Mouse (Mus musculus): Measurements from ENCODE around the gene Ilkap. TPM values are rescaled to one million over a fixed set of nuclear protein-coding genes. Genes with fewer than 3 reads are reported as not detected.

The Ilkap gene
- polyA plus RNA-seq, 1 experiment from 2014 or later: 190 TPM

DNA sequence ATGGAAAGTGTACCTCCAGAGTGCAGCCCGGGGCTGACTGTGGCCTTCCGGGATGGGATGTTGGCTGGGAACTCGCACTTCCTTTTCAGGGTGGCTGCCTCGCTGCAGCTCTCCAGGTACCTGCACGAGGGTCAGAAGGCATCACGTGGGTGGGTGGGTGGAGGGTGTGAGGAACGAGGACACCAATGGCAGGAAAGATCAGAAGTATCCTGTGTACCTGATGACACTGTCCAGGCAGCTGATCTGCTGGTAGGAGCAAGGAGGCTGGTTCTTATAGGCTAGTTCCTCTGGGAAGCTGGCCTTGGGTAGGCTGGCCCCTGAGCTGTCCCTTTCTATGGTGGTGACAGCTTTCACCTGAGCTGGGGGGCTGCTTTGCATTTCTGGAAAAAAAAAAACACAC is 32.1 kb upstream of the Ilkap start:
- Histone ChIP-seq H3K27ac (no peak overlapping the region), H3K4me3 (no peak overlapping the region), H3K36me3 (no peaks in the 10 kb centered on the region), H3K4me1 (no peaks in the 10 kb centered on the region; the same call in 1 of the 2 replicates), H3K27me3 (ENCODE audit: low read depth, poor library complexity, severe bottlenecking) (no peaks in the 10 kb centered on the region), H3K9me3 (replicated peaks) (no peaks in the 10 kb centered on the region)
- no peak for DNase-seq (ENCODE audit: low spot score)
- 81% methylated on average over 7 of the region's 7 CpGs for WGBS

DNA sequence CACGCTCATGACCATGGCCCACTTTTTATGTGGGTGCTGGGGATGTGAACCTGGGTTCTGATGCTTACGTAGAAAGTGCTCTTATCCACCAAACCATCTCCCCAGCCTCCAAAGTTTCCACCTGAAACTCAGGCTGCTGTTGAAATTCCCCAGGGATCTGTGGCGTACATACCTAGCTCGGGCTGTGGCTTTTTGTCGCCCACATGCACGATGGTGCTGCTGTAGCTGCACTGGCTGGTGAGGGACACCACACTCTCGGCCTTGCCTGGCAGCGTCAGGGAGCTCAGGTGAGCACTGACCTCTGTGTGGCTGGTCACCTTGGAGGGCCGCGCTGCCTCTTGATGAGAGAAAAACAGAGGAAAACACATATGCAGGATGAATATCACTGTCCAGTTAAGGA is 30.6 kb upstream of the Ilkap start:
- no peaks in the 10 kb centered on the region for H3K27me3 ChIP-seq (ENCODE audit: low read depth, poor library complexity, severe bottlenecking)
- no peaks in the 10 kb centered on the region for H3K9me3 ChIP-seq (replicated peaks)
- no peak overlapping the region for H3K27ac ChIP-seq
- H3K36me3 ChIP-seq: no peaks in the 10 kb centered on the region
- no peak overlapping the region for H3K4me3 ChIP-seq
- no peak for DNase-seq (ENCODE audit: low spot score)
- H3K4me1 ChIP-seq: no peaks in the 10 kb centered on the region
- 93% methylated on average over 10 of the region's 10 CpGs for WGBS

DNA sequence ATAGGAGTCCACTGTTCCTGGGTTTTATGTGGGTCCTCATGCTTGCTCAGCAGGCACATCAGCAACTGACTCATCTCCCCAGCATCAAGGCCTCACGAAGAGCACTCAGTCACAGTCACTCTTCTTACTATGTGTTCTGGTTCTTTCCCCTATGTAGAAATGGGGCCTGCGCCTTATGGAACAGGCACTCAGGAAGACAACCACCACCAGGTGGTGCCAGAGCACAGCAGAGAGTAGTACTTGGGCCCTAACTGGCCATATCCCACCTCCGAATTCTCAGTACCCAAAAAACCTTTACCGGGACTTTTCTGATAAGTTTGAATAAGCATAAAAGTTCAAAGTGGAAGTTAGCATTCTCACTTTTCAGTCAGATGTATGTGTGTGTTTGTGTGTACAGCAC is 30.0 kb upstream of the Ilkap start:
- DNase-seq (ENCODE audit: low spot score): peak; percentile 83
- Histone ChIP-seq H3K4me1 (no peaks in the 10 kb centered on the region; the same call in 1 of the 2 replicates), H3K9me3 (replicated peaks) (no peaks in the 10 kb centered on the region), H3K4me3 (no peak overlapping the region), H3K27me3 (ENCODE audit: low read depth, poor library complexity, severe bottlenecking) (no peaks in the 10 kb centered on the region), H3K36me3 (no peaks in the 10 kb centered on the region), H3K27ac (no peak overlapping the region)
- 43% methylated on average over 4 of the region's 4 CpGs for WGBS

DNA sequence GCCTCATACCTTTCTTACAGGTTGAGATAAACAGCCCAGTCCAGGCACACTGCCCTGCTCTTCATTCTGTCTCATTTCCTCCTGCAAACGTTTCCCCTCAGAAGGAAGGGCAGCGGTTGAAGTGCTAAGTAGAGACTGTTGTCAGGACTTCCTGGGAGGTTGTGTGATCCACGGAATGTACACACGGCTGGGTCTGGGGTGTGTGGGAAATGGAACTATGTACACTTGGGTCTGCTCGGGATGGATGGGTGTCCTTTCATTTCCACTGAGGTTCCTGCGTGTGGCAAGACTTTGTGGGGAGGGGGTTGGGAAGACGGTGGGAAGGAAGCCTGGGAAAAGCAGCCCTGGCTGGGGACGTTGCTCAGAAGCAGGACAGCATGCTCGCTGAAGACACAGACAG is 27.8 kb upstream of the Ilkap start:
- no peaks in the 10 kb centered on the region for H3K9me3 ChIP-seq (replicated peaks)
- no peaks in the 10 kb centered on the region for H3K27me3 ChIP-seq (ENCODE audit: low read depth, poor library complexity, severe bottlenecking)
- DNase-seq (ENCODE audit: low spot score): no peak
- H3K27ac ChIP-seq: no peak overlapping the region
- no peaks in the 10 kb centered on the region for H3K36me3 ChIP-seq
- no peaks in the 10 kb centered on the region; the same call in 1 of the 2 replicates for H3K4me1 ChIP-seq
- WGBS: 84% methylated on average over 9 of the region's 9 CpGs
- no peak overlapping the region for H3K4me3 ChIP-seq

DNA sequence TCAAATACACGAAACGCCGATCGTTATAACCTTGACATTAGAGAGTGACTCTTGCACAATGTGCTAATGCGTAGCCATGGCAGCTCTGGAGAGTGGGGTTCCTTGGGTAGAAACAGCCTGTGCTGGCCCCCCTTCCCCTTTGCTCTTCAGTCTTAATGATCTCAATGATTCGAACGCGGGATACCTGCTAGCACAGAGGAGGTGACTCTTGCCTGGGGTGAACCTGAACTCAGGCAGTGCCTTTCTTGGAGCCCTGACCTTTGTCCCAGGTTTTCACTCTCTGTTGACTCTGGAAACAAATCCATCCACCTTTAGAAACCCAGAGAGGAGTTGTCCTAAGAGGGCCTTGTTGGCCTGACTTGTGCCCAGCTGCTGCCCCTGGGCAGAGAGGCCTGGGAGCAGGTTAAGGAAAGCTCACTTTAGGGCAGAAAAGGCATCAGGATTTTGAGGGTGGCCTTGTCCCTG is 22.0 kb upstream of the Ilkap start:
- Histone ChIP-seq H3K36me3 (no peaks in the 10 kb centered on the region), H3K9me3 (replicated peaks) (no peaks in the 10 kb centered on the region), H3K27ac (no peak overlapping the region), H3K4me3 (no peak overlapping the region), H3K4me1 (no peaks in the 10 kb centered on the region; the same call in 1 of the 2 replicates), H3K27me3 (ENCODE audit: low read depth, poor library complexity, severe bottlenecking) (no peaks in the 10 kb centered on the region)
- DNase-seq (ENCODE audit: low spot score): no peak
- WGBS: 91% methylated on average over 8 of the region's 8 CpGs

DNA sequence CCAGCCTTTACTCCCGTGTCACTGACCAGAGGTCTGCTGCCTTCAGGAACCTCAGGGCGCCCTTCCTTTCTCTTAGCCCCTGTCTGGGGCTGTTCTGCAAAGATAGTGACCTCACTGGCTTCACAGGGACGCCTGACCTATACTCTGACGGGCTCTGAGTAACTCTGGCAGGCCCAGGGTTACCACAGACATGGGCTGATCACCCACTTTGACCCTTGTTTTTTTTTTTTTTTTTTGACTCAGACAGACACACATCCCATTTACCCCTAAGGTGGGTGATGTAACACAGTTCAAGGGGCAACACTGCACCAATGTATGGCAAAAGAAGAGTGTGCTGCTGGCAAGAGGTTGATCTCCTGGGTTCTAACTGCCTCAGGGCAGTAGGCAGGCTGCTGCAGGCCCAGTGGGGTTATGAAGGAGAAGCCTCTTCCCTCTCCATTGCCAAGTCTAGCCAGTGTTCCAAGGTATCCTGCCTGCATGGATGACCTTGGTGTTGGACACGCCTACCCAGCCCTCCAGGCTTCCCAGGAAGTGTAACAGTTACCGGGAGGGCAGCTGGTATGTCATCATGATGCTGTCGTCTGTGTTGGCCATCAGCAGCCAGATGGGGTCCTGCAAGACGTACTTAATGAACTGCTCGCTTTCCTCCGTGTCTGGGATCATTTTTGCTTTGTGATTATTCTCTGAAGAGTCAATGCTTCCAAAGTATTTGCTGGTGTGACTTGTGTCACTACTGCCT is 21.4 kb upstream of the Ilkap start:
- no peaks in the 10 kb centered on the region for H3K27me3 ChIP-seq (ENCODE audit: low read depth, poor library complexity, severe bottlenecking)
- H3K9me3 ChIP-seq (replicated peaks): no peaks in the 10 kb centered on the region
- peaks cover 6% of the 10 kb centered on the region for H3K4me1 ChIP-seq
- no peaks in the 10 kb centered on the region for H3K36me3 ChIP-seq
- H3K4me3 ChIP-seq: no peak overlapping the region
- WGBS: 73% methylated on average over 10 of the region's 10 CpGs
- no peak overlapping the region for H3K27ac ChIP-seq
- DNase-seq (ENCODE audit: low spot score): no peak

DNA sequence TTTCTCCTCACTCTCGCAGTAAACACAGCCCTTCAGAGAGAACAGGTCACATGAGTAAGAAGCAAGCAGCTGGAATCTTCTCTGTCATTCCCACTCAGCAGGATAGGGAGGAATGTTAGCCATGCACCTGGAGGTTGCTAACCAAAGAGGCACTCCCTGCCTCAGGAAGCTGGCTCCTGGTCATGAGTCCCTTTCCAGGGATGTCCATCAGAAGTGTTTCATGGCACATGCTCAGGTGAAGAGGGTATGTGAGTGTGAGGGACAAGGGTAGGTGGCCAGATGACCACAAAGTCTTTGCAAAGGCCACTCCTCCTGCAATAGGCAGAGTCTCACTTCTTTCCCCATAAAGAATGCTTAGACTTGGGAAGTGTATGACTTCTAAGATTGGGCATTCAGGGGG is 19.4 kb upstream of the Ilkap start:
- no peak overlapping the region for H3K27ac ChIP-seq
- no peaks in the 10 kb centered on the region for H3K36me3 ChIP-seq
- 77% methylated on average over 1 of the region's 1 CpGs for WGBS
- peaks cover 26% of the 10 kb centered on the region for H3K4me1 ChIP-seq
- no peak for DNase-seq (ENCODE audit: low spot score)
- H3K9me3 ChIP-seq (replicated peaks): no peaks in the 10 kb centered on the region
- H3K4me3 ChIP-seq: no peak overlapping the region
- no peaks in the 10 kb centered on the region for H3K27me3 ChIP-seq (ENCODE audit: low read depth, poor library complexity, severe bottlenecking)

DNA sequence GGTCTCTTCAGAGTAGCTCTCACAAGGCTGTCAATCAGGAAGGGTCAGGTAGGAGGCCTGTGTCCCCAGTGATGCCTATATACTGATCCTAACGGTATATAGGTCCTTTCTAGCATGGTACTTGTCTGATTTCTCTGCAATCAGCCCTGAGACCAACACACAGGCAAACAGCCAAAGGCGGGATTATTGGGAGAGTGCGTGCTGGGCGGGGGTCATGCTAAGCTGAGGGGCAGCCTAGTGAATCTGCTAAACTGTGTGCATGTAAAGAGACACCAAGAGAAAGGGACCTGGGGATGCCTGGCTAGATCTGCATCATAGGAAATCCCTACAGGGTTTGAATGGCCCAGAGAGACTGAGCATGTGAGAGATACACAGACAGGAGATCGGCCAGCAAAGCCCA is 16.7 kb upstream of the Ilkap start:
- H3K36me3 ChIP-seq: peaks cover 10% of the 10 kb centered on the region
- DNase-seq (ENCODE audit: low spot score): no peak
- H3K4me3 ChIP-seq: no peak overlapping the region
- peaks cover 49% of the 10 kb centered on the region for H3K4me1 ChIP-seq
- peaks cover 10% of the 10 kb centered on the region; the same call in 1 of the 2 replicates for H3K27me3 ChIP-seq (ENCODE audit: low read depth, poor library complexity, severe bottlenecking)
- 79% methylated on average over 5 of the region's 5 CpGs for WGBS
- peak overlapping the region; percentile 95 for H3K27ac ChIP-seq
- no peaks in the 10 kb centered on the region for H3K9me3 ChIP-seq (replicated peaks)

DNA sequence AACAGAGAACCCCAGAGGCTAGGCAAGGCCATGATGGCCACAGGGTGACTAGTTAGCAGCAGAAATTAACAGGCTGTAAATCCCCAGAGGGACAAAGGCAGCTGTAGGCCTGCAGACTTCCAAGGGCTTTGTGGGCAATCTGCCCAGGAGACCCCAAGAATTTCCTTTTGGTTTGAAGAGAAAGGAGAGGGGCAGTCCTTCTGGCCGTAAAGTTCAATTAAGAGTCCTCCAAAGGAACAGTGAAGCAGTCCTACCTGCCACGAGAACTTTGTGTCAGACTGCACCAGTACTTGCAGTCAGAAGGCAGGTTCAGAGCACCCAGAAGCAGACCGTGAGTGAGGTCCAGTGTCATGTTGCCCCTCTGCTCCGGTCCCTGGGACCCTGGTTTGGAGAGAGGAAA is 16.3 kb upstream of the Ilkap start:
- 45% methylated on average over 4 of the region's 4 CpGs for WGBS

DNA sequence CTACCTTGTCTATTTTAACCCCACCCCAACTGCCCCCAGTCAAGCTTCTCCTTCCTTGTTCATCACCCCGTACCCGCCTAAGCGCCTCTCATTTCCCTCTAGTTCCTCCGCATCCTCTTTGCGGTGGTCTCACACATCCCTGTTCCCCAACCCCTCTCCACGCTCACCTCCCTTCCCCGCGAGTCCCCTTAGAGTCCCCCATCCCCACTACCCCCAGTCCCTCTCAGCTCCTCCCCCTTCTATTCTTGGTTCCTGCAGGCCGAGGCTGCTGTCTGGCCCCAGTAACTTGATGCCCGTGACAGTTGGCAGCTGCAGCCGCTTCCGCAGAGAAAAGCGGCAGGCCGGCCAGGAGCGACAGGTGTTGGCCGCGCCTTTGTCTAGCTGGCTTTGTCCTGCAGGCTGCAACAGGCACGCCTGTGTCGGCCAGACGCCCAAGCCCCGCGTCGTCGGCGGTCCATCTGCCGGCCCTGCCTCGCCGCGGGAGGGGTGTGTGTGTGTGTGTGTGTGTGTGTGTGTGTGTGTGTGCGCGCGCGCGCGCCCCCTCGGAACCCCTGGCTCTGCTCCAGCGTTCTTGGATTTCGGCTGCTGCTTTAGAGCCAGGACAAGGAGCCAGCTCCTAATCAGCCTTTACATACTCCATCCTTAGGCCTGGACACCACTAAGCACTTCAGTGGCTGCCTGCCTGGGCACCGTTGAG is 15.4 kb upstream of the Ilkap start, which contains the start of gene Hes6:
Gene Hes6 (minus strand): TSS at position 141 of the 697 bp plus-strand sequence.
- WGBS: 2% methylated on average over 38 of the region's 39 CpGs
- H3K27me3 ChIP-seq (ENCODE audit: low read depth, poor library complexity, severe bottlenecking): peaks cover 10% of the 10 kb centered on the region; the same call in 1 of the 2 replicates
- H3K4me3 ChIP-seq: peak within 1 kb of the TSS; percentile 68
- peaks cover 10% of the 10 kb centered on the region for H3K36me3 ChIP-seq
- H3K27ac ChIP-seq: peak within 1 kb of the TSS; percentile 95
- H3K4me1 ChIP-seq: peaks cover 53% of the 10 kb centered on the region
- H3K9me3 ChIP-seq (replicated peaks): no peaks in the 10 kb centered on the region
- DNase-seq (ENCODE audit: low spot score): peak; percentile 88

More for the DNA sequence above, 16.3 kb upstream of the Ilkap start:
- H3K27me3 ChIP-seq (ENCODE audit: low read depth, poor library complexity, severe bottlenecking): peaks cover 10% of the 10 kb centered on the region; the same call in 1 of the 2 replicates
- H3K4me1 ChIP-seq: peaks cover 53% of the 10 kb centered on the region
- H3K9me3 ChIP-seq (replicated peaks): no peaks in the 10 kb centered on the region
- H3K4me3 ChIP-seq: 0 out of 2 replicates have a peak overlapping the region, but pooled peaks have one; percentile 6
- peaks cover 10% of the 10 kb centered on the region for H3K36me3 ChIP-seq
- DNase-seq (ENCODE audit: low spot score): peak; percentile 44
- peak overlapping the region; percentile 95 for H3K27ac ChIP-seq

DNA sequence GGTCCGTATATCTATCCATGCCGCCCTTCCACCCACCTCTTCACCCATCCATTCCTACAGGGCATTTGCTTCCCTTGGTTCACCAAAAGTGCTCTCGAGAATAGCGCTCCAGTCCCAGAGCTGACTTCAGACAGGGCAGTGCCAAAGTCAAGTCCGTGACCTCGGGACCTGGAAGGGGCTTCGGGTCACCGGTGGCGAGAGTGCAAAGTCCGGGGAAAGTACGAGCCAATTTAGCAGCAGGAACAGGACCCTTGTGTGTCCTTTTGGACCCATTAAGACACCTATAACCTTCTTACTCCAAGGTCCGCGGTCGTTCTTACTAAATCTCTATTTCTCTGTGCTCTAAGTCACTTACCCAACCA is 14.9 kb upstream of the Ilkap start:
- peaks cover 10% of the 10 kb centered on the region; the same call in 1 of the 2 replicates for H3K27me3 ChIP-seq (ENCODE audit: low read depth, poor library complexity, severe bottlenecking)
- WGBS: under 1% methylated on average over 14 of the region's 14 CpGs
- no peak for DNase-seq (ENCODE audit: low spot score)
- no peaks in the 10 kb centered on the region for H3K9me3 ChIP-seq (replicated peaks)
- H3K4me3 ChIP-seq: peak overlapping the region; percentile 68
- peak overlapping the region; percentile 95 for H3K27ac ChIP-seq
- peaks cover 53% of the 10 kb centered on the region for H3K4me1 ChIP-seq
- H3K36me3 ChIP-seq: peaks cover 10% of the 10 kb centered on the region

DNA sequence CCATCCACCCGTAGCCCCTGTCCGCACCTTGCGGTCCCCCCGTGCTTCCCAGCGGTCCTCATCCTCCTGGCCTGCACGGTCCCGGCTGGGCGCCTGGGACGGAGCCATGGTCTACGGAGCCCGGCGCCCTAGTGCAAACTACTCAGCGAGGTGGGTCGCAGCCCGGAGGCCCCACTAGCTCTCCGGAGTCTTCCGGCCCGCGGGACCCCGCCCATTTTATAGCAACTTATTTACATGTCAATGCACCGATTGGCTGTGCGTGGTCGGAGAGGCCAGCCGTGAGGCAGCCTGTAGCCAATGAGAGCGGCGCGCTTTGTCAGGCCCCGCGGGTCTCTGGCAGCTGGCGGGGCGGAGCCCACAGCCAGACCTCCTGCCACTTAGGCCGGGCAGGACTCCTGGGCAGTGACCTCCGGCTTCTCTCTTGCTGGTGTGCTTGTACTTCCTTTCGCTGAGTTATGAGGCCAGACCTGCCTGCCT is 14.5 kb upstream of the Ilkap start:
- peak; percentile 93 for DNase-seq (ENCODE audit: low spot score)
- 0% methylated on average over 34 of the region's 34 CpGs for WGBS

More for the DNA sequence above, 14.5 kb upstream of the Ilkap start:
- Histone ChIP-seq H3K4me3 (peak overlapping the region; percentile 68), H3K4me1 (peaks cover 53% of the 10 kb centered on the region), H3K9me3 (replicated peaks) (no peaks in the 10 kb centered on the region), H3K36me3 (peaks cover 10% of the 10 kb centered on the region), H3K27ac (peak overlapping the region; percentile 95), H3K27me3 (ENCODE audit: low read depth, poor library complexity, severe bottlenecking) (peaks cover 10% of the 10 kb centered on the region; the same call in 1 of the 2 replicates)
